In the genomic region with DNA sequence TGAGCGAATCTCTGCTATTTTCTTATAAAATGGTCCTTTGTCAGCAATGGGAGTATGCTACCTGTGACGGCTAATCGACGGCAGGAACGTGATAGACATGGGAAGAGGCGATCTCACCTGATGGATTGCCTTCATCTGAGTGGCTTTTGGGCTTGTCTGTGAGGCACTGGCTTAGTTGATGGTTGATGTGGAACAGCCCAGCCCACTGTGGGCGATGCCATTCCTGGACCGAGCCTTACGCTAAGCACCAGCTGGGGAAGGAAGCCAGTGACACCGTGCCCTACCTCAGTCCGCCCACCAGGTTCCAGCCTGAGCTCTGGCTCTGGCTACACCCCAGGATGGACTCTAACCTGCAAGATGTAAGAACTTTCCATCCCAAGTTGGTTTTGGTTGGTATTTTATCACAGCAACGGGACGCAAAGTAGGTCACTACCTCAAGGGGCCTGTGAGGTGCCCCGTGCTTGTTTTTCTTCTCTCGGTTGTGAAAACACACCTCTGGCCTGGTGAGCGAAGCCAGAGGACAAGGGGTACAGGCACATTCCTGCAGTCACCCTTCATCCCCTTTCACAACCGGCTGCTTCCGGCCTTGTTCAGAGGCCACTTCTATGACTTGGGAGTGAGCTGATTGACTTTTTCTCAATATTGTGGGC, we compare ENCODE assay signal across 16 mouse cellular contexts. TPM values are rescaled to one million over a fixed set of nuclear protein-coding genes. Genes with fewer than 3 reads are reported as not detected.
DNase-seq lines count a peak whose midpoint lies in the region; ATAC-seq and TF ChIP-seq lines count a peak whose summit lies in the region.
"Had no signal": no experiment of that assay in that cellular context is flagged by ENCODE, and none has a peak within 500 bp of the region (broad histone marks: within the 10 kb centered on the region; RNA-seq: fewer than 3 reads in every experiment).

No protein-coding gene starts in this region.

- H3K27me3 ChIP-seq in embryonic facial prominence, embryonic 12.5 days, result no peaks in the 10 kb centered on the region
- H3K27me3 ChIP-seq in embryonic facial prominence, embryonic 10.5 days (replicated peaks; ENCODE audit: low read depth, poor library complexity, severe bottlenecking), result no peaks in the 10 kb centered on the region
- no peaks in the 10 kb centered on the region for H3K27me3 ChIP-seq in heart, postnatal 0 days (ENCODE audit: control insufficient read depth, insufficient read depth, low read length)
- H3K27me3 ChIP-seq in midbrain, embryonic 11.5 days (ENCODE audit: control insufficient read depth, insufficient read depth, low read length), result no peaks in the 10 kb centered on the region
- H3K27me3 ChIP-seq in midbrain, embryonic 15.5 days (replicated peaks), result no peaks in the 10 kb centered on the region
- H3K27me3 ChIP-seq in stomach, postnatal 0 days (ENCODE audit: control insufficient read depth, insufficient read depth, low read length), result no peaks in the 10 kb centered on the region

- H3K4me2 ChIP-seq in embryonic facial prominence, embryonic 12.5 days (replicated peaks), result no peak overlapping the region
- no peak overlapping the region for H3K4me2 ChIP-seq in heart, postnatal 0 days (ENCODE audit: low read depth, low read length)
- H3K4me2 ChIP-seq in midbrain, embryonic 11.5 days, result no peak overlapping the region
- H3K4me2 ChIP-seq in midbrain, embryonic 15.5 days, result no peak overlapping the region
- H3K4me2 ChIP-seq in stomach, postnatal 0 days (replicated peaks; ENCODE audit: low read depth), result no peak overlapping the region

- intact Hi-C loops in heart, postnatal 25 days (cut with DNase I), result no loop called here
- intact Hi-C loops in left cerebral cortex, postnatal 36 days (cut with DNase I), result no loop called here

- H3K36me3 ChIP-seq in embryonic facial prominence, embryonic 12.5 days, result no peaks in the 10 kb centered on the region
- H3K36me3 ChIP-seq in embryonic facial prominence, embryonic 10.5 days (replicated peaks), result no peaks in the 10 kb centered on the region
- no peaks in the 10 kb centered on the region for H3K36me3 ChIP-seq in heart, postnatal 0 days (replicated peaks; ENCODE audit: control insufficient read depth, insufficient read depth, low read length)
- no peaks in the 10 kb centered on the region for H3K36me3 ChIP-seq in midbrain, embryonic 11.5 days (ENCODE audit: control insufficient read depth, insufficient read depth, low read length)
- H3K36me3 ChIP-seq in midbrain, embryonic 15.5 days (replicated peaks), result no peaks in the 10 kb centered on the region
- no peaks in the 10 kb centered on the region for H3K36me3 ChIP-seq in stomach, postnatal 0 days (ENCODE audit: control insufficient read depth, insufficient read depth, low read length)

- TF ChIP-seq EP300 in heart, postnatal 0 days (IDR thresholded peaks at IDR 0.05; ENCODE audit: low read depth), result no peak
- no peak for TF ChIP-seq EP300 in stomach, postnatal 0 days (optimal IDR thresholded peaks at IDR 0.05)

- peaks cover 5% of the 10 kb centered on the region; the same call in 1 of the 2 replicates for H3K4me1 ChIP-seq in embryonic facial prominence, embryonic 12.5 days
- H3K4me1 ChIP-seq in embryonic facial prominence, embryonic 10.5 days, result peaks cover 26% of the 10 kb centered on the region
- H3K4me1 ChIP-seq in heart, postnatal 0 days (ENCODE audit: control insufficient read depth, insufficient read depth), result peaks cover 8% of the 10 kb centered on the region; the same call in 1 of the 2 replicates
- H3K4me1 ChIP-seq in midbrain, embryonic 11.5 days (ENCODE audit: control insufficient read depth, insufficient read depth, low read length), result no peaks in the 10 kb centered on the region
- 0 out of 2 replicates have a peak, but pooled peaks cover 3% of the 10 kb centered on the region for H3K4me1 ChIP-seq in midbrain, embryonic 15.5 days
- H3K4me1 ChIP-seq in stomach, postnatal 0 days (replicated peaks; ENCODE audit: control insufficient read depth, insufficient read depth), result no peaks in the 10 kb centered on the region

- no peak overlapping the region for H3K4me3 ChIP-seq in embryonic facial prominence, embryonic 12.5 days
- no peak overlapping the region for H3K4me3 ChIP-seq in embryonic facial prominence, embryonic 10.5 days
- no peak overlapping the region for H3K4me3 ChIP-seq in heart, postnatal 0 days (ENCODE audit: low read depth, low read length)
- no peak overlapping the region for H3K4me3 ChIP-seq in midbrain, embryonic 11.5 days (ENCODE audit: low read depth, low read length)
- H3K4me3 ChIP-seq in midbrain, embryonic 15.5 days, result no peak overlapping the region
- no peak overlapping the region for H3K4me3 ChIP-seq in stomach, postnatal 0 days (ENCODE audit: low read depth, low read length)

- H3K9ac ChIP-seq in embryonic facial prominence, embryonic 12.5 days, result no peak overlapping the region
- H3K9ac ChIP-seq in heart, postnatal 0 days (replicated peaks; ENCODE audit: low read depth, low read length), result no peak overlapping the region
- no peak overlapping the region for H3K9ac ChIP-seq in midbrain, embryonic 11.5 days (ENCODE audit: low read length)
- no peak overlapping the region for H3K9ac ChIP-seq in midbrain, embryonic 15.5 days
- H3K9ac ChIP-seq in stomach, postnatal 0 days (ENCODE audit: low read length), result no peak overlapping the region; the same call in 1 of the 2 replicates

- no peak for DNase-seq in embryonic facial prominence, embryonic 10.5 days (ENCODE audit: low spot score)
- no peak for DNase-seq in heart, postnatal 0 days (ENCODE audit: low spot score)
- no peak for DNase-seq in heart, postnatal 25 days (ENCODE audit: low spot score)
- DNase-seq in midbrain, embryonic 11.5 days (ENCODE audit: low spot score, missing footprints), result no peak
- peak; percentile 33 for DNase-seq in stomach, postnatal 0 days (ENCODE audit: low spot score)
- no peak for DNase-seq in left cerebral cortex, postnatal 36 days (ENCODE audit: low spot score in 2 of 2)
- DNase-seq: cerebellum, postnatal 10 days; lung, adult 2 months; right cerebral cortex, postnatal 14 days had no signal

- H3K9me3 ChIP-seq in embryonic facial prominence, embryonic 12.5 days, result no peaks in the 10 kb centered on the region
- no peaks in the 10 kb centered on the region for H3K9me3 ChIP-seq in embryonic facial prominence, embryonic 10.5 days
- H3K9me3 ChIP-seq in heart, postnatal 0 days (replicated peaks; ENCODE audit: control insufficient read depth, low read length), result no peaks in the 10 kb centered on the region
- no peaks in the 10 kb centered on the region for H3K9me3 ChIP-seq in midbrain, embryonic 11.5 days (ENCODE audit: control insufficient read depth, low read length)
- no peaks in the 10 kb centered on the region for H3K9me3 ChIP-seq in midbrain, embryonic 15.5 days
- H3K9me3 ChIP-seq in stomach, postnatal 0 days (ENCODE audit: control insufficient read depth, low read length), result no peaks in the 10 kb centered on the region

- 0 out of 2 replicates have a peak overlapping the region, but pooled peaks have one; percentile 17 for H3K27ac ChIP-seq in embryonic facial prominence, embryonic 12.5 days
- no peak overlapping the region; the same call in 1 of the 2 replicates for H3K27ac ChIP-seq in embryonic facial prominence, embryonic 10.5 days (replicated peaks)
- peak overlapping the region; percentile 35; the same call in 1 of the 2 replicates for H3K27ac ChIP-seq in heart, postnatal 0 days (ENCODE audit: low read depth)
- H3K27ac ChIP-seq in midbrain, embryonic 11.5 days (ENCODE audit: low read depth, low read length), result no peak overlapping the region
- no peak overlapping the region for H3K27ac ChIP-seq in midbrain, embryonic 15.5 days
- no peak overlapping the region for H3K27ac ChIP-seq in stomach, postnatal 0 days (replicated peaks)

- TF ChIP-seq CTCF in heart, postnatal 0 days (IDR thresholded peaks at IDR 0.05; ENCODE audit: low read depth), result no peak
- no peak for TF ChIP-seq CTCF in stomach, postnatal 0 days (IDR thresholded peaks at IDR 0.05; ENCODE audit: low read depth)

- 79% methylated on average over 18 of the region's 18 CpGs for WGBS in embryonic facial prominence, embryonic 12.5 days
- 77% methylated on average over 18 of the region's 18 CpGs for WGBS in embryonic facial prominence, embryonic 10.5 days
- 72% methylated on average over 18 of the region's 18 CpGs for whole genome bisulfite sequencing in heart, postnatal 0 days
- 82% methylated on average over 18 of the region's 18 CpGs for WGBS in midbrain, embryonic 11.5 days
- 87% methylated on average over 18 of the region's 18 CpGs for WGBS in midbrain, embryonic 15.5 days
- WGBS in stomach, postnatal 0 days, result 70% methylated on average over 18 of the region's 18 CpGs

- no peak for ATAC-seq in embryonic facial prominence, embryonic 12.5 days (ENCODE audit: insufficient number of reproducible peaks, insufficient read depth, low FRiP score, low TSS enrichment)
- 0 out of 2 replicates have a peak, but pooled peaks have one; percentile 33 for ATAC-seq in heart, postnatal 0 days (ENCODE audit: insufficient read depth, low read depth)
- 0 out of 2 replicates have a peak, but pooled peaks have one; percentile 27 for ATAC-seq in midbrain, embryonic 11.5 days (ENCODE audit: low FRiP score)
- no peak for ATAC-seq in midbrain, embryonic 15.5 days (replicated peaks)
- peak; percentile 43 for ATAC-seq in stomach, postnatal 0 days (ENCODE audit: low FRiP score, low TSS enrichment)
- ATAC-seq: forebrain, embryonic 14.5 days had no signal

RNA-seq across cellular contexts. Expression of gene Anapc15-ps, which starts 22.5 kb away (rescaled TPM):
- not detected in 2 replicates for polyA plus RNA-seq in embryonic facial prominence, embryonic 12.5 days (2016; fragmentation: Nextera tagmentation; extraction: Ambion mirVana)
- polyA plus RNA-seq in embryonic facial prominence, embryonic 10.5 days (2016; fragmentation: Nextera tagmentation; extraction: Ambion mirVana), result not detected in 2 replicates
- total RNA-seq in heart, postnatal 0 days (2014; rRNA removed; ENCODE audit: low replicate concordance), result not detected in 2 replicates
- not detected in 2 replicates for polyA plus RNA-seq in heart, postnatal 0 days (2015; fragmentation: Nextera tagmentation; extraction: Ambion mirVana)
- not detected for total RNA-seq in heart, postnatal 25 days (2021)
- not detected in 2 replicates for polyA plus RNA-seq in midbrain, embryonic 11.5 days (2014; fragmentation: Nextera tagmentation; extraction: Ambion mirVana)
- 0.52 TPM in 1 of 2 replicates, not detected in the other for polyA plus RNA-seq in midbrain, embryonic 15.5 days (2015; fragmentation: Nextera tagmentation; extraction: Ambion mirVana)
- not detected in 2 replicates for polyA plus RNA-seq in stomach, postnatal 0 days (2015; fragmentation: Nextera tagmentation; extraction: Ambion mirVana)
- not detected for total RNA-seq in left cerebral cortex, postnatal 36 days (2021)
- total RNA-seq: ES-E14 had no signal
- polyA plus RNA-seq: embryonic facial prominence, embryonic 11.5 days; forebrain, embryonic 14.5 days; gonadal fat pad, adult 2 months; intestine, embryonic 14.5 days; lung, adult 2 months had no signal

Comparison
In these comparisons a context has a peak if more than half of its experiments do, and no peak if none do; other contexts are left out.
1. ATAC-seq: peak in heart, postnatal 0 days (single experiment), midbrain, embryonic 11.5 days (single experiment) and stomach, postnatal 0 days (single experiment); none in embryonic facial prominence, embryonic 12.5 days (single experiment) and midbrain, embryonic 15.5 days (single experiment).
2. H3K27ac ChIP-seq: peak in embryonic facial prominence, embryonic 12.5 days (single experiment) and heart, postnatal 0 days (single experiment); none in embryonic facial prominence, embryonic 10.5 days (single experiment), midbrain, embryonic 11.5 days (single experiment), midbrain, embryonic 15.5 days (single experiment) and stomach, postnatal 0 days (single experiment).